Mouse (Mus musculus): ENCODE measurements around the gene Syncrip. TPM values are rescaled to one million over a fixed set of nuclear protein-coding genes. Genes with fewer than 3 reads are reported as not detected.

The Syncrip gene
- polyA plus RNA-seq, 1 experiment = 101 TPM

- H3K4me1 ChIP-seq (ENCODE audit: control insufficient read depth, insufficient read depth, low read length) = no peaks in the 10 kb centered on the region; the same call in 1 of the 2 replicates
- WGBS = 3% methylated on average over 16 of the region's 16 CpGs
- no peak for TF ChIP-seq POLR2A (IDR thresholded peaks at IDR 0.05; ENCODE audit: borderline replicate concordance, control insufficient read depth, low read depth, low read length)
- TF ChIP-seq CTCF (IDR thresholded peaks at IDR 0.05; ENCODE audit: control insufficient read depth, insufficient read depth, low read length) = no peak
- H3K27ac ChIP-seq (ENCODE audit: control insufficient read depth, insufficient read depth, low read depth, low read length, poor library complexity) = peak overlapping the region; percentile 82
- peak overlapping the region; percentile 75 for H3K4me3 ChIP-seq (replicated peaks; ENCODE audit: control insufficient read depth, low read depth, low read length)
These were observed 40.9 kb upstream of the Syncrip start for GRCm38 (mm10) chr9:88523335-88523668.

GRCm38 (mm10) chr9:88522569-88523334 is 40.4 kb upstream of the Syncrip start:
- no peaks in the 10 kb centered on the region; the same call in 1 of the 2 replicates for H3K4me1 ChIP-seq (ENCODE audit: control insufficient read depth, insufficient read depth, low read length)
- H3K4me3 ChIP-seq (replicated peaks; ENCODE audit: control insufficient read depth, low read depth, low read length) = peak overlapping the region; percentile 76
- TF ChIP-seq CTCF (IDR thresholded peaks at IDR 0.05; ENCODE audit: control insufficient read depth, insufficient read depth, low read length) (peak; percentile 26; the same call in 1 of the 2 replicates), POLR2A (IDR thresholded peaks at IDR 0.05; ENCODE audit: borderline replicate concordance, control insufficient read depth, low read depth, low read length) (peak; percentile 87)
- peak overlapping the region; percentile 82 for H3K27ac ChIP-seq (ENCODE audit: control insufficient read depth, insufficient read depth, low read depth, low read length, poor library complexity)
- WGBS = under 1% methylated on average over 69 of the region's 69 CpGs

GRCm38 (mm10) chr9:88521961-88522568 is 39.7 kb upstream of the Syncrip start:
- under 1% methylated on average over 10 of the region's 10 CpGs for WGBS
- no peaks in the 10 kb centered on the region; the same call in 1 of the 2 replicates for H3K4me1 ChIP-seq (ENCODE audit: control insufficient read depth, insufficient read depth, low read length)

GRCm38 (mm10) chr9:88520849-88521483 is 38.6 kb upstream of the Syncrip start:
- 43% methylated on average over 4 of the region's 4 CpGs for WGBS
- Histone ChIP-seq H3K4me3 (replicated peaks; ENCODE audit: control insufficient read depth, low read depth, low read length) (no peak overlapping the region), H3K4me1 (ENCODE audit: control insufficient read depth, insufficient read depth, low read length) (no peaks in the 10 kb centered on the region; the same call in 1 of the 2 replicates), H3K27ac (ENCODE audit: control insufficient read depth, insufficient read depth, low read depth, low read length, poor library complexity) (no peak overlapping the region)
- TF ChIP-seq POLR2A (IDR thresholded peaks at IDR 0.05; ENCODE audit: borderline replicate concordance, control insufficient read depth, low read depth, low read length) = no peak
- no peak for TF ChIP-seq CTCF (IDR thresholded peaks at IDR 0.05; ENCODE audit: control insufficient read depth, insufficient read depth, low read length)

More at GRCm38 (mm10) chr9:88521961-88522568, 39.7 kb upstream of the Syncrip start:
- Histone ChIP-seq H3K27ac (ENCODE audit: control insufficient read depth, insufficient read depth, low read depth, low read length, poor library complexity) (peak overlapping the region; percentile 77), H3K4me3 (replicated peaks; ENCODE audit: control insufficient read depth, low read depth, low read length) (peak overlapping the region; percentile 76)
- no peak for TF ChIP-seq POLR2A (IDR thresholded peaks at IDR 0.05; ENCODE audit: borderline replicate concordance, control insufficient read depth, low read depth, low read length)
- no peak for TF ChIP-seq CTCF (IDR thresholded peaks at IDR 0.05; ENCODE audit: control insufficient read depth, insufficient read depth, low read length)

- TF ChIP-seq POLR2A (IDR thresholded peaks at IDR 0.05; ENCODE audit: borderline replicate concordance, control insufficient read depth, low read depth, low read length) (no peak), CTCF (IDR thresholded peaks at IDR 0.05; ENCODE audit: control insufficient read depth, insufficient read depth, low read length) (no peak)
- WGBS = 46% methylated on average over 2 of the region's 2 CpGs
- H3K27ac ChIP-seq (ENCODE audit: control insufficient read depth, insufficient read depth, low read depth, low read length, poor library complexity) = no peak overlapping the region
- no peak overlapping the region for H3K4me3 ChIP-seq (replicated peaks; ENCODE audit: control insufficient read depth, low read depth, low read length)
- H3K4me1 ChIP-seq (ENCODE audit: control insufficient read depth, insufficient read depth, low read length) = no peaks in the 10 kb centered on the region; the same call in 1 of the 2 replicates
These were observed 37.9 kb upstream of the Syncrip start for GRCm38 (mm10) chr9:88520122-88520848.

GRCm38 (mm10) chr9:88519390-88520121 is 37.2 kb upstream of the Syncrip start:
- no peaks in the 10 kb centered on the region; the same call in 1 of the 2 replicates for H3K4me1 ChIP-seq (ENCODE audit: control insufficient read depth, insufficient read depth, low read length)
- no peak for TF ChIP-seq POLR2A (IDR thresholded peaks at IDR 0.05; ENCODE audit: borderline replicate concordance, control insufficient read depth, low read depth, low read length)
- TF ChIP-seq CTCF (IDR thresholded peaks at IDR 0.05; ENCODE audit: control insufficient read depth, insufficient read depth, low read length) = no peak
- no peak overlapping the region for H3K27ac ChIP-seq (ENCODE audit: control insufficient read depth, insufficient read depth, low read depth, low read length, poor library complexity)
- H3K4me3 ChIP-seq (replicated peaks; ENCODE audit: control insufficient read depth, low read depth, low read length) = no peak overlapping the region

- TF ChIP-seq CTCF (IDR thresholded peaks at IDR 0.05; ENCODE audit: control insufficient read depth, insufficient read depth, low read length) (no peak), POLR2A (IDR thresholded peaks at IDR 0.05; ENCODE audit: borderline replicate concordance, control insufficient read depth, low read depth, low read length) (no peak)
- no peak overlapping the region for H3K4me3 ChIP-seq (replicated peaks; ENCODE audit: control insufficient read depth, low read depth, low read length)
- no peak overlapping the region for H3K27ac ChIP-seq (ENCODE audit: control insufficient read depth, insufficient read depth, low read depth, low read length, poor library complexity)
- WGBS = 65% methylated on average over 3 of the region's 3 CpGs
- H3K4me1 ChIP-seq (ENCODE audit: control insufficient read depth, insufficient read depth, low read length) = no peaks in the 10 kb centered on the region
These were observed 34.1 kb upstream of the Syncrip start for GRCm38 (mm10) chr9:88516361-88516995.
